Mouse (Mus musculus) embryonic fibroblast, embryonic 13.5 days (primary cell): ENCODE measurements around the gene Haus3.

Experiments
- CTCF ChIP-seq: IDR thresholded peaks from 2 replicates; pipeline ENCODE4 v1.5.1; 2011; ENCODE audit warnings: mild to moderate bottlenecking, control low read depth, low read length, moderate library complexity, borderline replicate concordance; ENCODE audit not compliant: insufficient read depth
- POLR2A ChIP-seq: IDR thresholded peaks from 2 replicates; pipeline ENCODE4 v1.6.1; 2011; ENCODE audit warnings: low read depth, mild to moderate bottlenecking, control low read depth, low read length, moderate library complexity

- TF ChIP-seq CTCF (no peak), POLR2A (no peak)
These were observed 25.1 kb upstream of the Haus3 start for GRCm38 (mm10) chr5:34194426-34194825.
